Mouse (Mus musculus): ENCODE measurements around the gene Phc1.
A peak's percentile ranks its signal among the peaks of the same experiment; 100 is the strongest.

Phc1 gene

GRCm38 (mm10) chr6:122337546-122337945, 2.8 kb downstream of the Phc1 start:
- peak; percentile 23 to 26 for DNase-seq

- DNase-seq: peak; percentile 34 to 42
Observed at GRCm38 (mm10) chr6:122334786-122335340, 5.5 kb downstream of the Phc1 start.

- DNase-seq: no peak
Observed at GRCm38 (mm10) chr6:122333081-122333612, 7.2 kb downstream of the Phc1 start.

DNA sequence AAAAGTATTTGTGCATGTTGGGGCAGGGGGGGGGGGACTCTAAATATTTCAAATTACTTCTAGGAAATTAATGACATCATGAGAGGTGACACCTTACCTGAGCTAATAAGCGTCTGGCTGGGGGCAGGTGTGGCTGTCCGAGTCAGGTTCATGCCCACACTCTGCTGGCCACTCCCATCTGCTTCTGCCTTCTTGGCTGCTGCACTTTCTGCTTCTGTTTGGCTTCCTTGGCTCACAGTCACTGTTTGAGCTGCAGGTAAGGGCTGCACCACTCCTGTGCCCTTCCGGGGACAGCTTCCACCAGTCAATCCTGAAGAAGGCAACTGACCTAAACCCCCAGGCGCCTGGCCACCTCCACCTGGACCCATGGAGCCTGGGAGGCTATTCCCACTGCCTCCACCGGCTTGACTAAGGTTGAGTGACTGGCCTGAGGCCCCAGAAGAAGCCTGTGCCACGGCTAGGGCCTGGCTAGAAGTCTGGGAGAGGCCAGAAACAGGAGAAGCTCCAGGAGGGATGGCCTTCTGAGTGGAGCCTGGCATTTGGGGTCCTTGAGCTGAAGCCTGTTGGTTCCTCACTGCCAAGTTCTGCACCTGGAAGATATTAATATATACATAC, 14.9 kb downstream of the Phc1 start:
- no peak for DNase-seq

- DNase-seq: no peak
Observed at GRCm38 (mm10) chr6:122318726-122319125, 21.6 kb downstream of the Phc1 start.

DNA sequence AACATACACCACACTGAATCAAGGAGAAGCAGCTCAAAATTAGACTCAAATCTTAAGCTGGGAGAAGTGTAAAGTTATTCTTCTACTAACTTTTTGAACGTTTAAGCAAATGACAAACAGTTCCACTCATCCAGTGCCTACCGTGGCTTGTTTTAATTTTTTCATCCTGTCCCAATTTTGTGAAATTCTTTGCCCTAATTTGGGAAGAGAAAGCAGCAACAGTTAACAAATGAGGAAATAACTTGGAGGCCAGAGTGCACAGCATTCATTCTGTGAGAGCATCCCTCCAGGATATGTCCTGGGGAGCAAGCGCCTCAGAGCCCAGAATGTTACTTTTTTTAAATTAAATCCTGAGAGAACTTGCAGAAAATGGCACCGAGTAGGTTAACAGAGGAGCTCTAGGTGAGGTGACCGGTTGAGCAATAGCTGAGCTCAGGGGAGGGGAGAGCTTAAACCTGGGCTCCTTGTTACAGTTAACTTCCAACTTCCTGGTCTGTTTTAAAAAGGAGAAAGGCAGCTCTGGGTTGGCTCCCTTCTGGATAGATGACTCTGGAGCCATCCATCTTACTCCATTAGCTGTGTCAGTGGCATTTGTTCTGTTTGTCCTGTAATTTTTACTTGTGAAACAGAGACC, 30.1 kb downstream of the Phc1 start:
- DNase-seq: no peak

DNA sequence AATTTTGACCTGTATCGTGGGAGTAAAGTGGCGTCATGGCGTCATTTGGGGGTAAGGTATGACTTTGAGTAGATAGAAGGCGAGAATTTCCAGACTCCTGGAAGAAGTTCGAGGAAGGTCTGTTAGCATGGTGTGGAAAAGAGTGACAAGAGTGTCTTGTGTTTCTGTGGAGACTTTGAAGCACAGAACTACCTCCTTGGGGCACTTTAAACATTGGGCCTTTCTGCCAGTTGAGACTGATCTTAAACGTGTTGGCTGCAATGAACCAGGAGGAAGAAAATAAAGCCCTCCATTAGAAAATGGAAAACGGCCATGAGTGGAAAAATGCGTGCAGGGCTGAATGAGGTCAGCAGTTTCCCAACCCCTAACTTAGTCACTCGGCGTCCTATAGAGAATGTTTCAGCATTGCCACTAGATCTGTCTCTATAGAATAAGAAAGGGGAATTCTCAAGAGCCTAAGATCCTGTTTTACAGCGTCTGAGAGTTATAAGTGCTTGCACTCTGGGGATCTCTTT, 30.9 kb downstream of the Phc1 start:
- DNase-seq: no peak

- DNase-seq: peak; percentile 90 to 95
Observed at GRCm38 (mm10) chr6:122308505-122309393, 31.6 kb downstream of the Phc1 start, which contains the start of gene M6pr. Gene M6pr (plus strand): TSS chr6:122308720.

GRCm38 (mm10) chr6:122308136-122308504, 32.2 kb downstream of the Phc1 start:
- DNase-seq: no peak

- no peak for DNase-seq
Observed at GRCm38 (mm10) chr6:122306707-122307106, 33.7 kb downstream of the Phc1 start.

DNA sequence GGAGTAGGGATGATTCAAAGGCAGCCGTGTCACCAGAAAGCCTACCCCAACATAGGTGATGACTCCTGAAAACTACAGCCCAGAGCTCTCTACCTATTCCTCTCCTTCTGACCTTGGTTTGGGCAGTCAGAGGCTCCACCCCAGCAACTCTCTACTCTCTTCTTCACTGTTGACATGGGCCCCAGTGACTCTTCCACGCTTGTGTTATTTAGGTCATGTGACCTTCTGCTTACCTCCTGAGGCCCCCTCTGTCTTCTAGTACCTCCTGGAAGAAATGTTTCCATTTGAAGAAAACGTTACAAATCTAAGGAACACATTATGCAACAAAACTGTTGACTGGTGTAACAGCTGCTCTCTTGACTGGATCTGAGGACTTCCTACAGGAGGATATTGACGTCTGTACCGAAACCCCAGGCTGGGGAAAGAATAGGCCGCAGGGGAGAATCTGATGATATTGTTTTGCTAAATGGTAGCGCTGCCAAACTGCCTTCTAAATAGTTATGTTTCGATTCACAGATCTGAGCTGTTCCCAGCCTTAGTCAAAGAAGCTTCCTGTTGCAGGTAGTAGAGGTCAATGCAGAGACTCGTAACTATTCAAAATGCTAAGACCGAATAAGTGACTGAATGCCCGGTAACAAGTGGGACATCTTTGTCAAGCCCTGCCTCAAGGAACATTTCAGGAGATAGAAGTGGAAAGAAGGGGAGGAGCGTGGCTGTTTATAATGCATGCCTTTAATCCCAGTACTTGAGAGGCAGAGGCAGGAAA, 35.4 kb downstream of the Phc1 start:
- DNase-seq: no peak

GRCm38 (mm10) chr6:122304355-122304754, 36.0 kb downstream of the Phc1 start:
- DNase-seq: peak; percentile 92

- DNase-seq: no peak
Observed at GRCm38 (mm10) chr6:122303526-122303925, 36.8 kb downstream of the Phc1 start.

DNA sequence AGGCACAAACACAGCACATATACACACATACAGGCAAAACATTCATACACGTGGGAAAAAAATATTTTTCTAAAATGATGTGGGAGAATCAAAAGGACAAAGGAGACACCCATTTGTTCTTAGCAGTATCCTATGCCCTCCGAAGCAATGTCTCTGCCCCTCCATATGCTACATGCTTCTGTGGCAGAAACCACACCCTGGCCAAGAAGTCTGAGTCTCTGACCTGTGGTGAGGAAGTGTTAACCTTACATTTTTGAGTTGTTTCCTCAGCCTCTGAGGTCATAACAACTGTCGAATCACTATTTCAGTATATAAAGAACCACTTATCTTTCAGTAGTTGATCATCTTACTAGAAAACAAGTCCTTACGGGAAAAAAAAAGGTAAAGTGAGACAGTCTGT, 37.7 kb downstream of the Phc1 start:
- DNase-seq: no peak

DNA sequence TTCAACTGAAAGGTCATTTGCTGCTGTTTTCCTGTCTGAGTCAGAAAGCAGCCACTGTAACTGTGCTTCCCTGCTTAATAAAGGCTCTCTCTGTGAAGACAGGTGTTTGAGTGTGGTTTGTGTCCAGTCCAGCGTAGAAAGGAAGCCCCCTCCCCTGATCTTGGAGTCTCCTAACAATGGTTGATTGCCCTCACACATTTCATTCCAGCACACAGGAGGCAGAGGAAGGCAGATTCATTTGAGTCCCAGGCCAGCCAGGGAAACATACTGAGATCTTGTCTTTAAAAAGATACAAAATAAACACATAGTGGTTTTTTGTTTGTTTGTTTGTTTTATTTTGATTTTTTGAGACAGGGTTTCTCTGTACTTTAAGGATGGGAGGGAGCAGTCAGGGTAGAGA, 38.2 kb downstream of the Phc1 start:
- DNase-seq: no peak

GRCm38 (mm10) chr6:122299621-122300133, 40.7 kb downstream of the Phc1 start:
- no peak for DNase-seq

- no peak for DNase-seq
Observed at GRCm38 (mm10) chr6:122298223-122298609, 42.1 kb downstream of the Phc1 start.

DNA sequence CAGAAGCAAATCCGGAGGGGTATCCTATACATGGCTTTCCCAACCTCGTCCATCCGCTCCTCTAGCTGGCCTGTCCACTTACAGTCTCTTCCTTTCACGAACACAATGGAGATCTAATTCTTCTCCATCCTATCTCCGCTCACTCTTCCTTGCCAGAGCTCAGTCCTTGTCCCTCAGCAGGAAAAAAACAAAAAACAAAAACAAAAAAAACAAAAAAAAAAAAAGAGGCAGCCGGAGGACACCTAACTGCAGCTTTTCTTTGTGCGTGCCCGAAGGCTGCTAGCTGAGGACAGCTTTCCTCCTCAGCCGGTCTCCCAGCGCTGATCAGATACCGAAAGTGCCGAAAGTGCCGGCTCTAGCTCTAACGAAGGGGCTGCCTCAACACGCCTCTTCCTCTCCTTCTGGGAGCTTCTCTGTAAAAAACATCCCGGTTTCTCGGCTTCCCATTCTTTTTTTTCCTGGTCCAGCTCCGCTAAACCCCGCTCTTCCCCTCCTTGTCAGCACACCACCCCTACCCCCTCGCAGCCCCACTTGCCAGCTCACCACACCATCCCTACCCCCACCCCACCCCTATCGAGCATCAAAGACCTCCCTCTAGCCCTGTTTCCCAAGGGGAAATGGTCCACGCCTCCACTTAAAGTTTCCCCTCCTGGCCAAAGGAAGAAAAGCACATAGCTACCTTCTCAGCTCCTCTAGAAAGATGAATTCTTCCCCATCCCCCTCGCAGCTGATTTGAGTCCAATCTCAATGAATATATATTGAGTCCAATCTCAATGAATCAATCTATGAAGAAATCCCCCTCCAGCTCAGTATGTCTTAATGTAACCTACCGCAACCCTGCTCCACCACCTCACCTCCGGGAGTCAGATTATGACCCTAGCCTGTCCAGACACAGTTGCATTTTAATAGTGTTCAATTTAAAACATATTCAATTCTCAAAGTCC, 42.8 kb downstream of the Phc1 start:
- DNase-seq: peak; percentile 42 to 54

DNA sequence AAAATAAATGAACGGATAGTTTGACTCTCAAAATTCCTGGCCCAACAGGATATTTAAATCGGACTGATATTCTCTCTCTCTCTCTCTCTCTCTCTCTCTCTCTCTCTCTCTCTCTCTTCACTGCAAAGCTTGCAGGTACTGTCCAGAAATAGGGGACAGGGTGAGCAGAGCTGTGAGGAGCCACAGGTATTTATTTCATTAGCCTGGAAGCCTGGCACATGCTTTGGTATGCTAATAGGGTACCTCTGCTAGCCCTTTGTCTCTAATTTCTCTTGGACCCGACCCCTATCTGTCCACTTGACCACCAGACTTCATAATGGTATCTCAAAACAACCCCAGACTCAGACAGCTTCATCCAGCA, 43.5 kb downstream of the Phc1 start:
- no peak for DNase-seq

DNA sequence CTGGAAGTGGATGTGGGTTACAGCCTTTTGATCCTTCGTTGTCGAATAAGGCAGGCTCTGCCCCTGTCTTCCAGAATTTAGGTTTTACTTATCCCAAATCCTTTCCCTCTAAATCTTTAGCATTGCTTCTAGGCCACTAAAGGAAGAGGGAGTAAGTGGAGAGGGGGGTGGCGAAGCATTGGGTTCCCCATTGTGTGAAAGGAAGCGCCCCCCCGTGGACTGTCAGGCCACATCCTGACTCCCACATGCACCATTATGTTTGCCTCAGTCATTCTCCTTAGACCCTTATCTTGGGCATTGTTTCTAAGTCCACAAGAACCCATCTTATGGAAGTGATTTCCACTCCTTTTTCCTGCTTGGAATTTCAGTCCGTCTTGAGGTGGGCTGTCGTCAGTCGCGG, 45.1 kb downstream of the Phc1 start:
- peak in 1 of 2 experiments; percentile 16 for DNase-seq

DNA sequence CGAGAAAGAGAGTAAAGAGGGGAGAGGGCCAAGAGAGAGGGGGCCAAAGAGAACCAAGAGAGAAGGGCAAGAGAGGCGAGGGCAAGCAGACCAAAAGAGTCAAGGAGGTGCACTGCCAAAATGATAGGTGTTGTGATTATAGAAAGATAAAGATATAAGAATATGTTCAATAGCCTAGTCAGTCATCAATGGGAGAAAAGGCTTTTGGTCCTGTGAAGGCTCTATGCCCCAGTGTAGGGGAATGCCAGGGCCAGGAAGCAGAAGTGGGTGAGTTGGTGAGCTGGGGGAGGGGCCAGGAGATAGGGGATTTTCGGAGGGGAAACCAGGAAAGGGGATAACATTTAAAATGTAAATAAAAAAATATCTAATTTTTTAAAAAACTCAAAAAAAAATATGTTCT, 46.1 kb downstream of the Phc1 start:
- no peak for DNase-seq

Measured in kidney, postnatal 4 days (tissue).